Mouse (Mus musculus) kidney, embryonic 16.5 days (tissue): ENCODE results near the gene Cisd1. TPM values are rescaled to one million over a fixed set of nuclear protein-coding genes. Genes with fewer than 3 reads are reported as not detected.

Experiments
- ATAC-seq: fragments of 200-750 bp; cut with Nextera tagmentation; 2 replicates; pipeline ENCODE4 v1.8.0; 2017; ENCODE audit warnings: moderate TSS enrichment; ENCODE audit not compliant: low FRiP score, low TSS enrichment
- H3K27ac ChIP-seq: fragments of 300-500 bp; sonication (generic); 2 replicates; pipeline ENCODE4 v1.5.1; 2014; ENCODE audit warnings: low read length
- H3K27me3 ChIP-seq: fragments of 300-500 bp; sonication (generic); 2 replicates; pipeline ENCODE4 v1.6.1; 2014; ENCODE audit warnings: low read length, control low read depth, mixed read lengths; ENCODE audit not compliant: insufficient read depth
- H3K36me3 ChIP-seq: fragments of 300-500 bp; sonication (generic); 2 replicates; pipeline ENCODE4 v1.6.1; 2014; ENCODE audit warnings: low read length, control low read depth, mixed read lengths; ENCODE audit not compliant: insufficient read depth
- H3K4me1 ChIP-seq: fragments of 300-500 bp; sonication (generic); 2 replicates; pipeline ENCODE4 v1.6.1; 2014; ENCODE audit warnings: low read length, control low read depth, mixed read lengths; ENCODE audit not compliant: insufficient read depth
- H3K4me2 ChIP-seq: fragments of 300-500 bp; sonication (generic); replicated peaks from 2 replicates; pipeline ENCODE4 v1.6.1; 2014; ENCODE audit warnings: low read depth, low read length
- H3K4me3 ChIP-seq: fragments of 300-500 bp; sonication (generic); 2 replicates; pipeline ENCODE4 v1.5.1; 2014; ENCODE audit warnings: mild to moderate bottlenecking, low read length
- H3K9ac ChIP-seq: fragments of 300-500 bp; sonication (generic); replicated peaks from 2 replicates; pipeline ENCODE4 v1.6.1; 2014; ENCODE audit warnings: low read length
- H3K9me3 ChIP-seq: fragments of 300-500 bp; sonication (generic); 2 replicates; pipeline ENCODE4 v1.6.1; 2016; ENCODE audit warnings: low read length, control low read depth
- WGBS: fragments of 180-500 bp; shearing (Covaris S2); extraction: QIAGEN DNeasy Blood & Tissue Kit; methylation state at CpG from one replicate; pipeline ENCODE4 v1.1.7; 2014; 5-methylcytosine and 5-hydroxymethylcytosine counted together
- polyA plus RNA-seq: library from polyadenylated mRNA; unstranded; fragments of >200 nt; fragmentation: Nextera tagmentation; extraction: Ambion mirVana; gene quantifications from 2 replicates; pipeline ENCODE4 v1.2.1, GENCODE M21; 2015

The Cisd1 gene
- polyA plus RNA-seq, 1 experiment from 2014 or later, result 139 TPM

GRCm38 (mm10) chr10:71330070-71330469 lies 14.7 kb downstream of the Cisd1 start:
- Histone ChIP-seq H3K4me1 (no peaks in the 10 kb centered on the region), H3K4me2 (no peak overlapping the region), H3K4me3 (no peak overlapping the region), H3K27me3 (no peaks in the 10 kb centered on the region), H3K9ac (no peak overlapping the region), H3K9me3 (no peaks in the 10 kb centered on the region), H3K36me3 (peaks cover 32% of the 10 kb centered on the region), H3K27ac (no peak overlapping the region)
- ATAC-seq, result peak; percentile 46
- WGBS, result 65% methylated on average over 12 of the region's 12 CpGs

GRCm38 (mm10) chr10:71329295-71329694 lies 15.5 kb downstream of the Cisd1 start:
- Histone ChIP-seq H3K4me2 (no peak overlapping the region), H3K4me1 (no peaks in the 10 kb centered on the region), H3K9ac (no peak overlapping the region), H3K36me3 (peaks cover 24% of the 10 kb centered on the region), H3K27me3 (no peaks in the 10 kb centered on the region), H3K9me3 (no peaks in the 10 kb centered on the region), H3K4me3 (no peak overlapping the region), H3K27ac (no peak overlapping the region)
- no peak for ATAC-seq
- 90% methylated on average over 6 of the region's 6 CpGs for WGBS

DNA sequence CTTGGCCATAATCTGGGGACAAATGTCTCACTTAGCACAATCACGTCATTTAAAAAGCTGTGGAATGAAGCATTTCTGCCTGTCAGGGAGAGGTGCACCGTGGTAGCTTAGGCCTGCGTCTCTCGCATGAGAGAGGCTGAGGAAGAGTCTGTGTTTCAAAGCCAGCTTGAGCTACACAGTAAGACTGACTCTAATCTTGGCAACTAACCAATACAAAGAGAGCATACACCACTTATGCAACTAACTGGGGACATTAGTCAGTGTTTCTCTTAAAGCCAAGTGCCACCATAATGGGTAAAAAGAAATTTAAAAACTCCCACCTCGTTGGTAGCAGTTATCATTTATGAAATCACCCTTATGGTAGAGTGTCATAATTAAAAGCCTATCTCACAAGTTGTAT lies 15.9 kb downstream of the Cisd1 start:
- Histone ChIP-seq H3K4me1 (no peaks in the 10 kb centered on the region), H3K4me2 (no peak overlapping the region), H3K9me3 (no peaks in the 10 kb centered on the region), H3K9ac (no peak overlapping the region), H3K4me3 (no peak overlapping the region), H3K27ac (no peak overlapping the region), H3K36me3 (peaks cover 20% of the 10 kb centered on the region), H3K27me3 (no peaks in the 10 kb centered on the region)
- 92% methylated on average over 5 of the region's 5 CpGs for WGBS
- ATAC-seq, result no peak

GRCm38 (mm10) chr10:71328382-71328781 lies 16.4 kb downstream of the Cisd1 start:
- ATAC-seq, result no peak
- Histone ChIP-seq H3K9me3 (no peaks in the 10 kb centered on the region), H3K27ac (no peak overlapping the region), H3K9ac (no peak overlapping the region), H3K36me3 (peaks cover 16% of the 10 kb centered on the region), H3K4me3 (no peak overlapping the region), H3K27me3 (no peaks in the 10 kb centered on the region), H3K4me2 (no peak overlapping the region), H3K4me1 (no peaks in the 10 kb centered on the region)
- WGBS, result 62% methylated on average over 6 of the region's 6 CpGs

GRCm38 (mm10) chr10:71327386-71327785 lies 17.4 kb downstream of the Cisd1 start:
- H3K4me3 ChIP-seq, result no peak overlapping the region
- H3K9ac ChIP-seq, result no peak overlapping the region
- H3K4me1 ChIP-seq, result no peaks in the 10 kb centered on the region
- H3K9me3 ChIP-seq, result no peaks in the 10 kb centered on the region
- H3K27me3 ChIP-seq, result no peaks in the 10 kb centered on the region
- H3K36me3 ChIP-seq, result peaks cover 11% of the 10 kb centered on the region
- H3K4me2 ChIP-seq, result no peak overlapping the region
- 78% methylated on average over 10 of the region's 10 CpGs for WGBS
- no peak overlapping the region for H3K27ac ChIP-seq
- no peak for ATAC-seq

DNA sequence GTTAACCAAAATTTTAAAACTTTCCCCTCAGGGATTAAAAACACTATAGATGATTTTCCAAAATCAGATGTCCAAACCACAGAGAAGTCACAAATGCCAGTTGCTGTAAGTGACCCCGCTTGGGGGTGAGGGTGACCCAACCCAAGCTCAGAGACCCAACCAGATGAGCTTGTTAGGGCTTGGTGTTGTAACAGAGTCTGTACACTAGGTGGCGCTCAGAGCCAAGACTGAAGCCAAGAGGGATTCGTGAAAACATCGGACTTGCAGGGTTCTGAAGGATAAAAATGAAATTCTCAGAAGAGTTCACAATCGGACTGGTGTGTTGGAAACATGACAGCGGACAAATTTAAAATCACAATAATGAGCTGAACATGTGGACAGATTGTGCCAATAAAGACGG lies 18.0 kb downstream of the Cisd1 start:
- peaks cover 11% of the 10 kb centered on the region for H3K36me3 ChIP-seq
- H3K4me3 ChIP-seq, result no peak overlapping the region
- no peak for ATAC-seq
- no peak overlapping the region for H3K27ac ChIP-seq
- no peak overlapping the region for H3K9ac ChIP-seq
- no peaks in the 10 kb centered on the region for H3K9me3 ChIP-seq
- H3K4me1 ChIP-seq, result no peaks in the 10 kb centered on the region
- H3K4me2 ChIP-seq, result no peak overlapping the region
- H3K27me3 ChIP-seq, result no peaks in the 10 kb centered on the region
- WGBS, result 14% methylated on average over 7 of the region's 7 CpGs

DNA sequence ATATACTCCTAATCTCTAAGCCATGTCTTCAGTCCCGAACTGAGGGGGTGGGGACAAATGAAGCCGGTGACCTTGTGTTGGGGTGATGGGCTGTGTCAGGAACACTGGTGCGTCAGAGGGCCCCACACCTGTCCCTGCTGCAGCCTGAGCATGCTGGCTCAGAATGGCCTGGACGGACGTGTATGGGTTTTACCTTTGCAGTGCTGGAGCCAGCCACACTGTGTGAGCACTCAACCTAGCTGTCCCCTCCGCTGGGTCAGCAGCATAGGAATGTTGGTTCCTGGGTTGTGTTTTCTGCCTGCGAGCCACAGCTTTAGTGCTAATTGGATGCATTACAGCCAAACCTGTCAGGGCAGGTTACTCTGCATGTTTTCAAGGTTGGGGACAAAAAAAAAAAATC lies 18.6 kb downstream of the Cisd1 start:
- 75% methylated on average over 7 of the region's 7 CpGs for WGBS
- Histone ChIP-seq H3K9me3 (no peaks in the 10 kb centered on the region), H3K4me1 (no peaks in the 10 kb centered on the region), H3K4me3 (no peak overlapping the region), H3K27ac (no peak overlapping the region), H3K36me3 (peaks cover 11% of the 10 kb centered on the region), H3K9ac (no peak overlapping the region), H3K27me3 (no peaks in the 10 kb centered on the region), H3K4me2 (no peak overlapping the region)
- peak; percentile 47; the same call in 1 of the 2 replicates for ATAC-seq

DNA sequence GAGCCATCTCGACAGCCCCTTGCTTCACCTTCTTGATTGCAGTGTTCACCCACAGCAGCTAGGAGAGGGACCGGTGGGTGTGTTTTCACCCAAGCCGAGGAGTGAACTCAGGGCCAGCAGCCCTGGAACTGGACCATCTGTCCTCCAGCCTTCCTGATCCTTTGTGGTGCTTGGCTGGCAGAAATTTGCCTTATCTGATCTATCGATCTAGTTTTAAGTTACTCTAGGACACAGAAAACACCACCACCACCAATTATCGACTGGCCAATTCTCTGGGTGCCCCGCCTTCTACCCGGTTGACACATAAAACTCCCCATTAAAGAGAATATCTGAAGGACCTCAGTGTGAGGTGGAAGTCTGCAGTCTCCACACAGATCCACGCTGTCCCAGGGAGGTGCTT lies 21.1 kb downstream of the Cisd1 start:
- no peak overlapping the region for H3K4me2 ChIP-seq
- no peak overlapping the region for H3K4me3 ChIP-seq
- 81% methylated on average over 8 of the region's 8 CpGs for WGBS
- H3K9me3 ChIP-seq, result no peaks in the 10 kb centered on the region
- no peaks in the 10 kb centered on the region for H3K4me1 ChIP-seq
- no peaks in the 10 kb centered on the region for H3K27me3 ChIP-seq
- H3K9ac ChIP-seq, result no peak overlapping the region
- no peak for ATAC-seq
- H3K27ac ChIP-seq, result no peak overlapping the region
- H3K36me3 ChIP-seq, result no peaks in the 10 kb centered on the region

DNA sequence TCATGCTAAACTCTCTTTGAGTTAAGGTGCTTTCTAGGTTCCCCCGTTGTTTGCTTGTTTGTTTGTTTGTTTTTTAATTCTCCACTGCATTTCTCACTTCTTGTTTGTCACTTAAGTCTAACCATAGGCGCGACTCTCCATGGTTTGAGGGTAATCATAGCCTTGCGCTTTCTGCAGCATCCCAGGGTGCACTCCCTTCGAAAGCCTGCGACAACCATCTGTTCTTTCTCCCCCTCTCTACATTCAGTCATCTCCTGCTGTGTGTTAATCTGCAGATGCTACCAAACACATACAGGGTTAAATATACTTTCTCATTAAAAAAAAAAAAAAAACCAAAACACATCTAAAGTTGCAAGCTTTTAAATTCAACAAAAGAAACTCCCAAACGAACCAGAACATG lies 28.3 kb downstream of the Cisd1 start:
- Histone ChIP-seq H3K36me3 (no peaks in the 10 kb centered on the region), H3K4me1 (no peaks in the 10 kb centered on the region), H3K4me3 (no peak overlapping the region), H3K9me3 (no peaks in the 10 kb centered on the region), H3K27me3 (no peaks in the 10 kb centered on the region), H3K9ac (no peak overlapping the region), H3K27ac (no peak overlapping the region), H3K4me2 (no peak overlapping the region)
- no peak for ATAC-seq
- 74% methylated on average over 7 of the region's 7 CpGs for WGBS

GRCm38 (mm10) chr10:71316056-71316455 lies 28.7 kb downstream of the Cisd1 start:
- H3K4me2 ChIP-seq, result no peak overlapping the region
- H3K27ac ChIP-seq, result no peak overlapping the region
- H3K9me3 ChIP-seq, result no peaks in the 10 kb centered on the region
- H3K4me3 ChIP-seq, result no peak overlapping the region
- H3K36me3 ChIP-seq, result no peaks in the 10 kb centered on the region
- H3K9ac ChIP-seq, result no peak overlapping the region
- no peaks in the 10 kb centered on the region for H3K4me1 ChIP-seq
- ATAC-seq, result no peak
- no peaks in the 10 kb centered on the region for H3K27me3 ChIP-seq
- 80% methylated on average over 11 of the region's 11 CpGs for WGBS

DNA sequence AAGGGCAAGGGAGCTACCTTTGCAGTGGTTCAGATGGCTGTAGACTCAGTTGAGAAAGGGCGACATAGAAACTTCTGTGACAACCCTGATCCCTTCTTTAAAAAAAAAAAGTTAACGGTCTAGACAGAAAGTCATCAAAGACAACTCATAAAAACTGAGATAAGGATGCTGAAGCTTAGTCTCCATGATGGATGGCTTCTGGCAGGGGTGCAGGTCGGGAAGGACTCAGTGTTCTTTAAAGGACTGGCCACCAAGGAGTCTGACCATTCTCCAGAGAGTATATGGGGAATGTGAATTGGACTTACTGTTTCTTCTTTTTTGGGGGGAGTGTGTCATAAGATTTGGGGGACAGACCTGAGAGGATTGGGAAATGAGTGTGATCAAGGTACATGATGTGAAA lies 30.2 kb downstream of the Cisd1 start:
- H3K27me3 ChIP-seq, result no peaks in the 10 kb centered on the region
- no peak overlapping the region for H3K9ac ChIP-seq
- WGBS, result 67% methylated on average over 3 of the region's 3 CpGs
- no peaks in the 10 kb centered on the region for H3K36me3 ChIP-seq
- H3K4me3 ChIP-seq, result no peak overlapping the region
- H3K27ac ChIP-seq, result no peak overlapping the region
- no peak overlapping the region for H3K4me2 ChIP-seq
- ATAC-seq, result no peak
- no peaks in the 10 kb centered on the region for H3K9me3 ChIP-seq
- no peaks in the 10 kb centered on the region for H3K4me1 ChIP-seq
